Mouse (Mus musculus) spleen, adult 2 months (tissue): ENCODE data around the gene Ubtfl1.
"Not testable (repeated sequence)": the region's sequence is repeated elsewhere in the genome, so short reads cannot be mapped to it uniquely, and the experiment has no call there.

Source experiments
- CTCF ChIP-seq: fragments of 200-500 bp; IDR thresholded peaks from 2 replicates; pipeline ENCODE4 v1.5.1; 2011; ENCODE audit warnings: mild to moderate bottlenecking, inconsistent platforms; ENCODE audit not compliant: insufficient read depth, insufficient read length, insufficient replicate concordance; ENCODE audit errors: extremely low read depth
- POLR2A ChIP-seq: fragments of 200-500 bp; IDR thresholded peaks from 2 replicates; pipeline ENCODE4 v1.6.1; 2011; ENCODE audit warnings: low read depth, low read length, inconsistent platforms

- TF ChIP-seq CTCF, POLR2A: not testable (repeated sequence)
Measured at GRCm38 (mm10) chr9:18402895-18403294, 1.3 kb upstream of the Ubtfl1 start, which contains the start of gene Naalad2.
